Mouse (Mus musculus): ENCODE measurements around the gene Gm10203.
"Not testable (repeated sequence)": the region's sequence is repeated elsewhere in the genome, so short reads cannot be mapped to it uniquely, and the experiment has no call there.

The Gm10203 gene

DNA sequence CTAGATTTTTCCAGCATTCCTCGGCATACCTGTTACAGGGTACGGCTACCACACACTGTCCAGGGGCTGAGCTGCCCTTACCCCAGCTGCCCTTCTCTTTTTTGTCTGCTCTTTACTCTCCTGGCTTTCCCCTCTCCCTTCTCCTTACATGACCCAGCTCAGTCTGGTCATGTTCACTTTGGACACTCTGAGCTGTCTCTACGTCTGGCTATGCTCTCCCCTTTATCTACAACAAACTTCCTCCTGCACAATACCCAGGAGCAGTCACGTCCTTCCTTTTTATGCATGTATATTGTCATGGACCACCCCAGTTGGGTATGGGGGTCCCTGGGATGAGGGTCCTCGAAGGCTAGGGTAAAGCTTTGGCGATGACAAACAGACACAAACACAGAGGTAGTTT is 5.7 kb downstream of the Gm10203 start:
- DNase-seq = no peak

- no peak for DNase-seq
Measured at GRCm38 (mm10) chr6:149137936-149138335, 8.0 kb downstream of the Gm10203 start.

DNA sequence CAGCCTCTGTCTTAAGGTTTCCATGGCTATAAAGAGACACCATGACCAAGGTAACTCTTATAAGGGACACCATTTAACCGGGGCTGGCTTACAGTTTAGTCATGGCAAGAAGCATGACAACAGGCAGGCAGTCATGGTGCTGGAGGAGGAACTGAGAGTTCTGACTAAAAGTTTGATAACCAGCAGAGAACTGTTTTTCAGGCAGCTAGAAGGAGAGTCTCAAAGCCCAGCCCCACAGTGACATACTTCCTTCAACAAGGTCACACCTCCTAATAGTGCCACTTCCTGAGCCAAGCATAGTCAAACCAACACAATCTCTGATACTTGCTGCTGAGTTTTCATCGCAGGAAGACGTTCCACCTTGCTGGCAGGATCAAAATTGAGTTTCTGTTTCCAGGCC is 9.0 kb downstream of the Gm10203 start:
- no peak for DNase-seq

DNA sequence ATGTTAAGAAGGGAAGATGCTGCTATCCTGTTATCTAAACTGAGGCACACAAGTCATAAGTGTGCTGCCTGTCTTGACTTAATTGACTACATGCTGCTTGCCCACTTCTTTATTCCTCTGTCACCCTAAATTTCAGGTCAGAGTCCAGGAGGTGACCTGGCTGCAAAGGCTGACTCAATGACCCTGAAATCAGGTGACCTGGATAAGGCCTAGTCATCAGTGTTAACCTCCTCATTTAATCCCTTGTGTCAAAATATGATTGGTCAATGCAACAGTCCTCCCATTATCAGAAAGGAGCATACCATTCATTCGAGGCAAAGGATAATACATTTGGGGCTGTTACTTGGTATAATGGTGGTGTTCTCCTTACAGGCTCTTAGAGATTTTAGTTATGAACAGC is 9.5 kb downstream of the Gm10203 start, which contains the start of gene Etfbkmt:
Gene Etfbkmt (plus strand): TSS at position 379 of the 400 bp plus-strand sequence.
- DNase-seq = no peak

DNA sequence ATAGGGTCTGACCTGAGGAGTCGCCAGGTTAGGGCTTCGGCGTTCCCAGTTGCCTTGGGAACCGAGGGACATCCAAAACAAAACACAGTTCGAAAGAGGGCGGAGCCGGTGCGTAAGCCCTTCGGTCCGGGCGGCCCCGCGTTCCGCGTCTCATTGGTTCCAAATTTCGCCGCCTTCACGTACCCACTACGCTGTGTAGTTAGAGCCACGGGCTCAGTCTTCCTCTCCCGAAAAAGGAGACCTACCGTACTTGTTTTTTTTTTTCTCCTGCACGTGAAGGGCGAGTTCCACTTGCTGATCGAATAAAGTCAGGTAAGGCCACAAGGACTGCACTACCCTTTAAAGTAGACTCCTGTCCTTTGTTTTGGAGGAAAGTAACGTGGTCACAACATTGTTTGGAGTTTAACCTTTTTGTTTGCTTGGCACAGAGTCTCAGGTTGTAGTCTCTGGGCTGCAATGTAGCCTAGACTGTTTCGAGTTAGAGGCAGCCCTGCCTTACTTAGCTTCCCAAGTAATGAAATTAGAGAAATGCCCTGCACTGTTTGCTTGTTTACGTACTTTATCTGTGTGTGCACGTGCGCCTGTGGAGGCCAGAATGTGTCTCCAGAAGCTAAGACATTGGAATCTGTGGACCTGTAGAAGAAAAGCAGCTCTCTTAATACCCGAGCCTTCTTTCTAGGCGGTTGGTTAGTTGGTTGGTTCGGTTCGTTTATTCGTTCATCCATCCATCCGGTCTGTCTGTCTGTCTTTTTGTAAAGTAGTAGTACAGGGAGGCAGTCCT is 11.6 kb downstream of the Gm10203 start:
- peak; percentile 82 to 86 for DNase-seq

- DNase-seq = no peak
Measured at GRCm38 (mm10) chr6:149145143-149145542, 15.2 kb downstream of the Gm10203 start.

DNA sequence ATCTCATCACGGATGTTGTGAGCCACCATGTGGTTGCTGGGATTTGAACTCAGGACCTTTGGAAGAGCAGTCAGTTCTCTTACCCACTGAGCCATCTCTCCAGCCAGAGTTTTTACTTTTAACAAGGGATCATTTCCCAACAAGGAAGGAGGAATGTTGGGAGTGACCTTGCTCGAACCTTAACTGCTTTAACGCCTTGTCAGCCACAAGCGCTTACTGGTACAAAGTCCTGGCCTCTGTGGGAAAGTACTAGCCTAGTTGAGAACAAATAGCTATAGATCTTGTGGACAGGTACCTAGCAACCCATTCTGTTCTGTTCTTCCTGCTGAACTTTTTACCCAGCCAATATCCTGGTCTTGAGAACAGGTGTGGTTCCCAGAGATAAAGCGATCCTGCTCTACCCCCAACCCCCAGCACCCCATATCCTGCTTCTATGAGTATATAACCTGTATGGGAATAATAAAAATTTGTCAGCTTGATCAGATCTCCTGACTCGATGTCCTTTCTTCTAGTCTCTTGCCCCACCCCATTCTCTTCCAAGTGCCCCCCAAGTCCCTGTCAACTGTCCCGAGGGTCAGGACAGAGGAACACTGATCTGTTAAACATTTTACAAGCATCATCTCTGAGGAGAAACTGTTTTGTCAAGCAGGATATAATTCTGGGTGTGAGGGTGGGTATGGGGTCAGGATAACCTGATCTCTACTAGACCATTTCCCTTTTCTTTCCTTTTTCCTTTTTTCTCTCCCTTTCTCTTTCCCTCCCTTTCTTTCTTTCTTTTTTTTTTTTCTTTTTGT is 18.7 kb downstream of the Gm10203 start:
- no peak for DNase-seq

DNA sequence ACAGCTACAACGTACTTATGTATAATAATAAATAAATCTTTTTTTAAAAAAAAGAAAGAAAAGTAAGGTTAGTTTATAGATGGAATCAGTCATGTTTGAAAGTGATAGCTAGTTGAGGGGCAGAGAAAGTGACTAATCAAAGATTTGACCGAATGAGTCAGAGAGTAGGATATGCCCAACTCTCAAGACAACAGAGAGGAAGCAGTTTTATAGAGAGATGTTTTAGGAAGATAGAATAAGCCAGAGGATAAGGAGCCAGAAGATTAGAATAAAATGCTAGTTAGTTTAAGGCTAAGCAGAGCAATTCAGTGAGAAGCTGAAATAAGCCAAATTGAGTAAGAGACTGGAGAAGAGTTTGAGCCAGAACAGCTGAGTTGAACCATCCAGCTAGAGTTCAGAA is 22.1 kb downstream of the Gm10203 start:
- no peak for DNase-seq

GRCm38 (mm10) chr6:149153473-149154115 is 23.6 kb downstream of the Gm10203 start:
- no peak for DNase-seq

GRCm38 (mm10) chr6:149154116-149155030 is 24.4 kb downstream of the Gm10203 start:
- no peak for DNase-seq

GRCm38 (mm10) chr6:149155031-149155841 is 25.3 kb downstream of the Gm10203 start:
- peak; percentile 11 to 19 for DNase-seq

DNA sequence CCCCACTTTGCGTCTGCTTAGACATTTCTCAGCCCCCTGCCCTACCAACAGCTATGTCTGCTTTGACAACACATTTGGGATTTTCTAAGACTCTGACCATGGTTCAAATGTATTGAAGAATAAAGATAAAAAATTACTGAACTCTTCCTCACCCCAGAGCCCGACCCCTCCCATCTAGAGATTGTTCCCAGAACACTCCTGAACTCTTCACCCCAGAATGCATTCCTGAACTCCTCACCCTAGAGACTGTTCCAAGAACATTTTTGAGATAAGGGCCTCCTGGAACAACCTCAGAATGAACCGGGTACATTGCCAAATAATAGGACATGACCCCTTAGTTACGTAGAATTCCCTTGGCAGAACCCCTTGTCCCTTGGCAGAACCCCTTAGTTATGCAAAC is 37.1 kb downstream of the Gm10203 start:
- not testable (repeated sequence) for DNase-seq

- DNase-seq = no peak
Measured at GRCm38 (mm10) chr6:149167672-149168071, 37.7 kb downstream of the Gm10203 start.

GRCm38 (mm10) chr6:149168436-149168835 is 38.5 kb downstream of the Gm10203 start:
- DNase-seq = no peak

GRCm38 (mm10) chr6:149169965-149170364 is 40.0 kb downstream of the Gm10203 start:
- not testable (repeated sequence) for DNase-seq

GRCm38 (mm10) chr6:149173831-149174625 is 44.1 kb downstream of the Gm10203 start:
- peak; percentile 12 to 38 for DNase-seq

DNA sequence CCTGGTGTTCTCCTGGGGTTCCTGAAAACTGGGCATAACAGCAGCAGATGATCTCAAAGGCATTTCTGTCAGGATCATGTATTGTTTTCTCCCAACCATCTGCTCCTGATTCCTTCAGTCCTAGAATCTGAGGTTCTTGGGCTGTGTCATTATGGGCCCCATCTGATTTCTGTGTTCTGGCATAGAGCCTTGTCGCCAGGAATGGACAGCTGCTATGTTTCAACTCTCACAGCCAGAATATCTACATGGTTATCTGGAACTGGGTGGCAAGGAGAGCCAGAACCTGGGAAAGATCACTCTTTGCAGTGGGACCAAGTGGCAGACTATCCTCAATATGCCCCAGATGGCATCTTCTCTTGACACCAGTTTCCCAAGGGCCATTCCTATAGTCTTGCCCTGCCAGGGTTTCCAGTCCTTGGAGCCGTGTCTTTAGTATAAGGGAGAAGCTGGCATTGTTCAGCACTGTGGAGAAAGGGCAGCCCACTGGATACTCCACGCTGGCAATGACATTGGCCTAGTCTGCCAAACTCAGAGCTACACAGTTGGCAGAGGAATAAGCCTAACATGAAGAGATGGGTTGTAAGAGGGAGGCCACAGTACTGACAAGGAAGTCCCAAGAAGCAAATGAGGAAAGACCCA is 45.1 kb downstream of the Gm10203 start:
- DNase-seq = peak; percentile 81 to 84

- no peak for DNase-seq
Measured at GRCm38 (mm10) chr6:149179064-149179463, 49.1 kb downstream of the Gm10203 start.
